Mouse (Mus musculus) stomach, embryonic 15.5 days (tissue): Measurements from ENCODE around the gene Acvr1b. TPM values are rescaled to one million over a fixed set of nuclear protein-coding genes. Genes with fewer than 3 reads are reported as not detected.

Experiments used
- ATAC-seq: fragments of 200-750 bp; cut with Nextera tagmentation; 2 replicates; pipeline ENCODE4 v1.8.0; 2017; ENCODE audit warnings: low read depth, moderate number of reproducible peaks, moderate TSS enrichment; ENCODE audit not compliant: insufficient read depth, low FRiP score
- H3K27ac ChIP-seq: fragments of 300-500 bp; sonication (generic); 2 replicates; pipeline ENCODE4 v1.5.1; 2015; ENCODE audit warnings: mild to moderate bottlenecking, inconsistent platforms
- H3K27me3 ChIP-seq: fragments of 300-500 bp; sonication (generic); replicated peaks from 2 replicates; pipeline ENCODE4 v1.6.1; 2015; ENCODE audit warnings: inconsistent platforms
- H3K36me3 ChIP-seq: fragments of 300-500 bp; sonication (generic); 2 replicates; pipeline ENCODE4 v1.6.1; 2015; ENCODE audit warnings: inconsistent platforms
- H3K4me1 ChIP-seq: fragments of 300-500 bp; sonication (generic); 2 replicates; pipeline ENCODE4 v1.6.1; 2015; ENCODE audit warnings: inconsistent platforms
- H3K4me2 ChIP-seq: fragments of 300-500 bp; sonication (generic); 2 replicates; pipeline ENCODE4 v1.6.1; 2015; ENCODE audit warnings: mild to moderate bottlenecking, inconsistent platforms
- H3K4me3 ChIP-seq: fragments of 300-500 bp; sonication (generic); replicated peaks from 2 replicates; pipeline ENCODE4 v1.5.1; 2015; ENCODE audit warnings: inconsistent platforms
- H3K9ac ChIP-seq: fragments of 300-500 bp; sonication (generic); 2 replicates; pipeline ENCODE4 v1.6.1; 2015; ENCODE audit warnings: inconsistent platforms
- H3K9me3 ChIP-seq: fragments of 300-500 bp; sonication (generic); 2 replicates; pipeline ENCODE4 v1.6.1; 2016; ENCODE audit warnings: inconsistent platforms
- WGBS: fragments of 180-500 bp; shearing (Covaris S2); methylation state at CpG from one replicate; pipeline ENCODE4 v1.1.7; 2015; 5-methylcytosine and 5-hydroxymethylcytosine counted together
- microRNA-seq: library from miRNA; unstranded; fragments of <30 nt; microRNA quantifications from one replicate; pipeline ENCODE4, GENCODE M21; 2016
- polyA plus RNA-seq: library from polyadenylated mRNA; unstranded; fragments of >200 nt; fragmentation: Nextera tagmentation; extraction: Ambion mirVana; gene quantifications from 2 replicates; pipeline ENCODE4 v1.2.1, GENCODE M21; 2015

The Acvr1b gene
- polyA plus RNA-seq, 1 experiment from 2014 or later, result 8.9 TPM

GRCm38 (mm10) chr15:101258420-101258819, 84.6 kb downstream of the Acvr1b start:
- ATAC-seq, result no peak
- H3K4me1 ChIP-seq, result peaks cover 32% of the 10 kb centered on the region
- H3K9me3 ChIP-seq, result no peaks in the 10 kb centered on the region
- H3K9ac ChIP-seq, result no peak overlapping the region
- H3K27ac ChIP-seq, result no peak overlapping the region
- H3K36me3 ChIP-seq, result no peaks in the 10 kb centered on the region
- WGBS, result 73% methylated on average over 11 of the region's 11 CpGs
- H3K27me3 ChIP-seq, result no peaks in the 10 kb centered on the region
- no peak overlapping the region for H3K4me3 ChIP-seq
- no peak overlapping the region for H3K4me2 ChIP-seq

- Histone ChIP-seq H3K36me3 (no peaks in the 10 kb centered on the region), H3K9ac (no peak overlapping the region), H3K4me2 (no peak overlapping the region), H3K4me1 (peaks cover 29% of the 10 kb centered on the region), H3K4me3 (no peak overlapping the region), H3K27ac (peak overlapping the region; percentile 79), H3K27me3 (no peaks in the 10 kb centered on the region), H3K9me3 (no peaks in the 10 kb centered on the region)
- ATAC-seq, result no peak
- 74% methylated on average over 3 of the region's 3 CpGs for WGBS
These were observed 86.1 kb downstream of the Acvr1b start for GRCm38 (mm10) chr15:101259922-101260321.

GRCm38 (mm10) chr15:101260387-101260786, 86.5 kb downstream of the Acvr1b start:
- WGBS, result 35% methylated on average over 10 of the region's 10 CpGs
- ATAC-seq, result no peak
- H3K9me3 ChIP-seq, result no peaks in the 10 kb centered on the region

GRCm38 (mm10) chr15:101260874-101261622, 87.2 kb downstream of the Acvr1b start:
- Histone ChIP-seq H3K4me2 (peak overlapping the region; percentile 19; the same call in 1 of the 2 replicates), H3K27ac (peak overlapping the region; percentile 79), H3K36me3 (no peaks in the 10 kb centered on the region), H3K27me3 (no peaks in the 10 kb centered on the region), H3K9ac (no peak overlapping the region), H3K9me3 (no peaks in the 10 kb centered on the region), H3K4me3 (no peak overlapping the region), H3K4me1 (peaks cover 36% of the 10 kb centered on the region)
- 25% methylated on average over 13 of the region's 13 CpGs for WGBS
- no peak for ATAC-seq

More at GRCm38 (mm10) chr15:101260387-101260786, 86.5 kb downstream of the Acvr1b start:
- H3K9ac ChIP-seq, result no peak overlapping the region
- no peak overlapping the region for H3K4me3 ChIP-seq
- H3K4me2 ChIP-seq, result no peak overlapping the region
- peaks cover 29% of the 10 kb centered on the region for H3K4me1 ChIP-seq
- H3K27ac ChIP-seq, result peak overlapping the region; percentile 79
- no peaks in the 10 kb centered on the region for H3K27me3 ChIP-seq
- no peaks in the 10 kb centered on the region for H3K36me3 ChIP-seq

- H3K9ac ChIP-seq, result no peak overlapping the region
- no peaks in the 10 kb centered on the region for H3K36me3 ChIP-seq
- no peaks in the 10 kb centered on the region for H3K9me3 ChIP-seq
- WGBS, result 56% methylated on average over 5 of the region's 5 CpGs
- H3K27me3 ChIP-seq, result no peaks in the 10 kb centered on the region
- H3K4me3 ChIP-seq, result no peak overlapping the region
- no peak for ATAC-seq
- H3K4me1 ChIP-seq, result peaks cover 45% of the 10 kb centered on the region
- H3K27ac ChIP-seq, result 0 out of 2 replicates have a peak overlapping the region, but pooled peaks have one; percentile 5
- H3K4me2 ChIP-seq, result no peak overlapping the region
These were observed 88.6 kb downstream of the Acvr1b start for GRCm38 (mm10) chr15:101262502-101262901.

Small RNA genes within 50 kb of the gene (microRNA-seq; reads per million reads assigned to microRNA genes)
- 1.2 reads per million for gene Mir6962

Other genes with a start within 250 kb of the Acvr1b start
- gene Gm47841, start 126.7 kb upstream of the Acvr1b start, polyA plus RNA-seq, result not detected in 2 replicates
- gene Fignl2, start 95.5 kb upstream of the Acvr1b start, polyA plus RNA-seq, result 0.19 and 0.21 TPM in 2 replicates
- gene Ankrd33, start 58.3 kb upstream of the Acvr1b start, polyA plus RNA-seq, result not detected in 2 replicates
- gene Acvrl1, start 45.5 kb upstream of the Acvr1b start, polyA plus RNA-seq, result 27.0 and 28.4 TPM in 2 replicates
- gene Grasp, start 50.1 kb downstream of the Acvr1b start, polyA plus RNA-seq, result 6.0 and 7.3 TPM in 2 replicates
- 10.6 and 11.2 TPM in 2 replicates for gene Nr4a1, start 80.2 kb downstream of the Acvr1b start, polyA plus RNA-seq
- 66.0 and 66.4 TPM in 2 replicates for gene Atg101, start 110.2 kb downstream of the Acvr1b start, polyA plus RNA-seq
- 9.5 and 11.6 TPM in 2 replicates for gene 6030408B16Rik, start 119.1 kb downstream of the Acvr1b start, polyA plus RNA-seq
- gene Krt80, start 196.1 kb downstream of the Acvr1b start, polyA plus RNA-seq, result 7.7 and 12.7 TPM in 2 replicates
- 172 and 231 TPM in 2 replicates for gene Krt7, start 237.0 kb downstream of the Acvr1b start, polyA plus RNA-seq